Mouse (Mus musculus): ENCODE measurements around the gene Odf3l1. TPM values are rescaled to one million over a fixed set of nuclear protein-coding genes. Genes with fewer than 3 reads are reported as not detected.

Gene Odf3l1
- total RNA-seq, 4 experiments from 2014 or later, result not detected

DNA sequence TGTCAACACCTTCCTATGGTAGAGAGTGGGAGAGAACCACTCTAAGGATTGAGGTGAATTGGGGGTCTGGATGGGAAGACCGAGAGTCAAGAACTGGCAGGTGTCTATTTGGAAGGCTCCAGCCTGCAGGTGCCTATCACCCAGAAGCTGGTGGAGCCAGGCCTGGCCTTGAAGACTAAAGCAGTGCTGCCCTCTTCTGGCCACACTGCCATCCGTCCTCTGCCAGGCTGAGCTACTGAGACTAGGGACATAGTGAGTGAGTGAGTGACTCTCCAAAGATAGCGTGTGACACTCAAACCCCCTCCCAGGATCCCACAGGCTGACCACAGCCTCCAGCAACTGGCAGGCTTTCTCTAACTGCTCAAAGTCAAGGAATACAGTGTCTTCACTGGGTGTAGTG lies 17.0 kb downstream of the Odf3l1 start:
- peak; percentile 60 to 79 for DNase-seq (ENCODE audit: low spot score in 2 of 2)

- DNase-seq (ENCODE audit: low spot score in 2 of 2), result no peak
Observed at GRCm38 (mm10) chr9:56844644-56845043, 19.8 kb downstream of the Odf3l1 start.

DNA sequence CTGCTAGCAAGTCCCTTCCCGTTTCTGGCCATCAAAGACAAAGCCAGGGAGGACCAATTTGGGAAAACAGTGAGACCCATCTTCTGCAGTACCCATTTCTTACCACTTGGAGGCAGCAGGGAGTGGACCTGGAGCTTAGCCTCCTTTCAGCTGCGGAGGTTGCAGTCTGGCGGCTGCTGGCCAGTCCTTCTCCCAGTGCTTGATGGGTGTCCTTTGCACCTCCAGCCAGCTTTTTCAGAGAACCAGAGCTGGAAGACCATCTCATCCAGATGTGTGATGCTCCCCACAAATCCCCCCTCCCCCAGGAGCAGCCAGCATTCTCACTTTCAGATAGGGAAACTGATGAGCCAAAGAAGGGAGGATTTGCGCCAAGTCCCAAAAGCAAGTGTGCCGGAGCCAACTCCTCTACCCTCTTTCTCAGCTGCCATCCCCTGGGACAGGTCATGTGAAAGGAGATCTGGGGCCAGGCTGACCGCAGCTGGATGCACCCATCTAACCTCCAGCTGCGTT lies 20.7 kb downstream of the Odf3l1 start:
- peak; percentile 49 to 81 for DNase-seq (ENCODE audit: low spot score in 2 of 2)

GRCm38 (mm10) chr9:56842303-56842719 lies 22.2 kb downstream of the Odf3l1 start:
- no peak for DNase-seq (ENCODE audit: low spot score in 2 of 2)

GRCm38 (mm10) chr9:56841864-56842263 lies 22.6 kb downstream of the Odf3l1 start:
- no peak for DNase-seq (ENCODE audit: low spot score in 2 of 2)

GRCm38 (mm10) chr9:56840721-56841120 lies 23.8 kb downstream of the Odf3l1 start:
- no peak for DNase-seq (ENCODE audit: low spot score in 2 of 2)

GRCm38 (mm10) chr9:56835152-56835551 lies 29.3 kb downstream of the Odf3l1 start:
- DNase-seq (ENCODE audit: low spot score in 2 of 2), result no peak

DNA sequence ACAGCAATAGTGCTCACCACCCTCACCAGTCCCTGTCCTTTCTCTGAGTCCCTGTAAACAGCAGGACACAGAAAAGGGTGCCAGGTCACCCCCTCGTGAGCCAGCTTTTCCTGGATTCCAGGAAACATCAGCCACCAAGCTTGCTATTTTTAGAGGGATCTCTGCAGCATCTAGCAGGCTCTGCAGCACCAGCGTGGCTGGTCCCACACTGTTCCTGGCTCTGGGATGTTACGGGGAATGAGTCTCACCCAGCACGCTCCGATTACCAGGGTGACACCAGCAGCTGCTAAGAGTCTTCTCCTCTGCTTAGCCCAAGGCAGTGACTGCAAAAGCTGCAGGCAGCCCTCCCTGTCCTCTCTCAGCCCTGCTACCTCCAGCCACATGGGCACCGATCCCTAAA lies 31.6 kb downstream of the Odf3l1 start:
- DNase-seq (ENCODE audit: low spot score in 2 of 2), result no peak

DNA sequence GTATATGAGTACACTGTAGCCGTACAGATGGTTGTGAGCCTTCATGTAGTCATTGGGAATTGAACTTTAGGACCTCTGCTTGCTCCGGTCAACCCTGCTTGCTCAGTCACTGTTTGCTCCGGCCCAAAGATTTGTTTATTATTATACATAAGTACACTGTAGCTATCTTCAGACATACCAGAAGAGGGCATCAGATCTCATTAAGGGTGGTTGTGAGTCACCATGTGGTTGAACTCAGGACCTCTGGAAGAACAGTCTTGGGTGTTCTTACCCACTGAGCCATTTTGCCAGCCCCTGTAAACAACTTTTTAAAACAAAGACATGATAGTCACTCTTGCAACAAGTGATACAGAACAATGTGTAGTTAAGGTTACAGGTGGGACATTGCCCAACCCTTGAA lies 32.6 kb downstream of the Odf3l1 start:
- DNase-seq (ENCODE audit: low spot score in 2 of 2), result no peak

GRCm38 (mm10) chr9:56830162-56830561 lies 34.3 kb downstream of the Odf3l1 start:
- no peak for DNase-seq (ENCODE audit: low spot score in 2 of 2)

- DNase-seq (ENCODE audit: low spot score in 2 of 2), result no peak
Observed at GRCm38 (mm10) chr9:56828841-56829240, 35.6 kb downstream of the Odf3l1 start.

- DNase-seq (ENCODE audit: low spot score in 2 of 2), result no peak
Observed at GRCm38 (mm10) chr9:56828146-56828545, 36.3 kb downstream of the Odf3l1 start.

DNA sequence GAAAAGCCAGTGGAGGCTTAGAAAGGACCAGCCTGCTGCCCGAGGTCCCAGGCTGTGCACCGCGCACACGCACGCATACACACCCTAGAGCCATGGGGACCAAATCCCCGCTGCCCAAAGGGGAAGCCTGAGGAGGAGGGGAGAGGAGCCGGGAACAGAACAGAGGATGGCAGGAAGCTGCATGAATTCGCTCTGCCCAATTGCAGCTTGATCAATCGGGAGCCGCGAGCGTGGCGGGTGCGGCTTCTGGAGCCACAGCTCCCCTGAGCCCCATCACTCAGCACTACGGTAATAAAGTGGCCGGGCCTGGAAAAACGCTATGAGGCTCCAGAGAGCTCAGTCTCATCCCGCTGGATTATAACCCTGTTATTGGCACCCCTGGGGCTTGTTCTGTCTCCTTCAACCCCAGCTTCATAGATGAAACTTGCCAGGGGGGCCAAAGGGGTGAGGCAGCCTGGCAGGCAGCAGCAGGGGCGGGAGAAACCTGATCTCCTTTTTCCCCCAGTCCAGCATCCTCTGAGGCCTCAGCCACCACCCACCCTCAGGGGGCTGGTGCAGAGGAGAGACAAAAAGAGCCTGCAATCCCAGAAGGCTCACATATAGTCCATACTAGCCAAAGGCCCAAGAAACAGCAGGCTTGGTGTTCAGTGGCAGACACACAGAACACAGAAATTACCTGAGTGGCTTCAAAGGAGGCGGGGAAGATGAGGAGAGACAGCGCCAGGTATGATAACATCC lies 38.8 kb downstream of the Odf3l1 start:
- no peak for DNase-seq (ENCODE audit: low spot score in 2 of 2)

- no peak for DNase-seq (ENCODE audit: low spot score in 2 of 2)
Observed at GRCm38 (mm10) chr9:56824900-56825299, 39.6 kb downstream of the Odf3l1 start.

GRCm38 (mm10) chr9:56810916-56811315 lies 53.6 kb downstream of the Odf3l1 start:
- DNase-seq (ENCODE audit: low spot score in 2 of 2), result no peak

- DNase-seq (ENCODE audit: low spot score in 2 of 2), result no peak
Observed at GRCm38 (mm10) chr9:56807990-56808389, 56.5 kb downstream of the Odf3l1 start.

DNA sequence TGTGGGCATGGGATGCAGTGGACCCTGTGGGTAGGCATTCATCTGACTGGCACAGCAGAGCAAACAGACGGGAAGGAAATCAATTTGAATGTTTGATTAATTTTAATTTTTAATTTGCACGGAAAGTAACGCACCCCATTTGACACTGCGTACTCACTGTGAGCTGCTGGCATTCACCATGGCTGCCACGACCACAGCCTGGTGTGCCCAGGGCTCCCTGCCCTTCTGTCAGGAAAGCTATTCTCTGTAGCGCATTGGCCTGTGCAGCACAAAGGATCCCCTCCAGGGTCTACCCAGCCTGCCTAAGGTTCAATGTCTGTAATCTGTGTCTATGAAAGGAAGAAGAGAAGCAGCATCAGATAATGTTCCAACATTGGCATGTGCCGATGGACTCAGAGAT lies 61.3 kb downstream of the Odf3l1 start:
- no peak for DNase-seq (ENCODE audit: low spot score in 2 of 2)

Other genes starting within 250 kb of the Odf3l1 start
- gene Lingo1, start 68.2 kb downstream of the Odf3l1 start, total RNA-seq (2022), result 100 to 1,000 TPM; 226 to 270 (median 251) TPM
- 10 to 100 TPM; 17.3 to 21.8 (median 19.3) TPM for gene Cspg4, start 354 bp upstream of the Odf3l1 start, total RNA-seq (2022)
- gene Snx33, start 63.7 kb upstream of the Odf3l1 start, total RNA-seq (2022), result 10 to 100 TPM in 2 of 4 experiments, 1 to 10 TPM in 2; 9.8 to 11.6 (median 10.1) TPM
- gene Imp3, start 72.8 kb upstream of the Odf3l1 start, total RNA-seq (2022), result 10 to 100 TPM; 47.3 to 59.9 (median 56.1) TPM
- 10 to 100 TPM; 14.4 to 17.1 (median 14.9) TPM for gene Snupn, start 86.2 kb upstream of the Odf3l1 start, total RNA-seq (2022)
- 10 to 100 TPM; 24.8 to 31.1 (median 28.4) TPM for gene Ptpn9, start 130.2 kb upstream of the Odf3l1 start, total RNA-seq (2022)
- gene Sin3a, start 207.4 kb upstream of the Odf3l1 start, total RNA-seq (2022), result 10 to 100 TPM; 26.9 to 48.2 (median 41.3) TPM